ENCODE assay signal across 12 mouse cellular contexts in the genomic region with DNA sequence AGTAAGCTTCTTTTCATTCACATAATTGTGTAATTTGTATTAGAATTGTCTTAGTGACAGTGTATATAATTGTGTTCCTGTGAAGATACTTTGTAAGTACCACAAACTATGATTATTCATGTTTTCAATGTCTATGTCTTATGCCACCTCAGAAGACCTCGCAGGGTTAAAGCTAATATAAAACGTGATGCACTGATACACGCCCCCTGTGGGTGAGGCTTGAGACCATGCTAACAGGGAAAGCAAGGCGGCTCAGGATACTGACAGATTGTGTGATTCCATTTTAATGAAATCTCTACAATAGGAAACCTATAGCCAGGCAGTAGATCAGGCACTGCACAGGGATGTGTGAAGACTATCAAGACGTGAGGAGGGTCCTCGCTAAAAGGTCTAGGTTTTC. TPM values are rescaled to one million over a fixed set of nuclear protein-coding genes. Genes with fewer than 3 reads are reported as not detected.
DNase-seq lines count a peak whose midpoint lies in the region; ATAC-seq lines count a peak whose summit lies in the region.
"Had no signal": no experiment of that assay in that cellular context is flagged by ENCODE, and none has a peak within 500 bp of the region (broad histone marks: within the 10 kb centered on the region; RNA-seq: fewer than 3 reads in every experiment).

No protein-coding gene starts in this region.

- H3K27me3 ChIP-seq in hindbrain, embryonic 15.5 days, result no peaks in the 10 kb centered on the region
- H3K27me3 ChIP-seq in hindbrain, embryonic 12.5 days, result no peaks in the 10 kb centered on the region
- H3K27me3 ChIP-seq: liver, embryonic 15.5 days; stomach, embryonic 15.5 days had no signal

- DNase-seq in lung, postnatal 36 days, result peak; percentile 3
- DNase-seq in lung, postnatal 14 days, result no peak
- DNase-seq in cerebellum, adult 11-12 months, result peak; percentile 16
- DNase-seq in embryo, embryonic 11 days, result peak; percentile 16
- DNase-seq in kidney, postnatal 25 days, result no peak
- DNase-seq: kidney, adult 11 months; right cerebral cortex, adult 18-20 months had no signal

- no peak overlapping the region for H3K4me3 ChIP-seq in hindbrain, embryonic 15.5 days
- no peak overlapping the region for H3K4me3 ChIP-seq in hindbrain, embryonic 12.5 days
- H3K4me3 ChIP-seq: liver, embryonic 15.5 days; myocyte; stomach, embryonic 15.5 days had no signal

- H3K9me3 ChIP-seq in hindbrain, embryonic 15.5 days, result no peaks in the 10 kb centered on the region
- H3K9me3 ChIP-seq in hindbrain, embryonic 12.5 days (replicated peaks), result no peaks in the 10 kb centered on the region
- H3K9me3 ChIP-seq: liver, embryonic 15.5 days; stomach, embryonic 15.5 days had no signal

- no peaks in the 10 kb centered on the region for H3K4me1 ChIP-seq in hindbrain, embryonic 15.5 days (replicated peaks)
- H3K4me1 ChIP-seq in hindbrain, embryonic 12.5 days, result 0 out of 2 replicates have a peak, but pooled peaks cover 3% of the 10 kb centered on the region
- H3K4me1 ChIP-seq: liver, embryonic 15.5 days; stomach, embryonic 15.5 days had no signal

- 58% methylated on average over 6 of the region's 6 CpGs for WGBS in hindbrain, embryonic 15.5 days
- 54% methylated on average over 6 of the region's 6 CpGs for WGBS in hindbrain, embryonic 12.5 days

- H3K27ac ChIP-seq in hindbrain, embryonic 15.5 days (replicated peaks), result no peak overlapping the region
- no peak overlapping the region for H3K27ac ChIP-seq in hindbrain, embryonic 12.5 days
- H3K27ac ChIP-seq: liver, embryonic 15.5 days; stomach, embryonic 15.5 days had no signal

- no peak overlapping the region for H3K4me2 ChIP-seq in hindbrain, embryonic 15.5 days
- H3K4me2 ChIP-seq in hindbrain, embryonic 12.5 days (replicated peaks), result no peak overlapping the region
- H3K4me2 ChIP-seq: liver, embryonic 15.5 days; stomach, embryonic 15.5 days had no signal

- H3K36me3 ChIP-seq in hindbrain, embryonic 15.5 days, result no peaks in the 10 kb centered on the region
- no peaks in the 10 kb centered on the region for H3K36me3 ChIP-seq in hindbrain, embryonic 12.5 days
- H3K36me3 ChIP-seq: liver, embryonic 15.5 days; stomach, embryonic 15.5 days had no signal

- H3K9ac ChIP-seq in hindbrain, embryonic 15.5 days, result no peak overlapping the region
- H3K9ac ChIP-seq in hindbrain, embryonic 12.5 days, result no peak overlapping the region
- H3K9ac ChIP-seq: liver, embryonic 15.5 days; stomach, embryonic 15.5 days had no signal

- ATAC-seq in hindbrain, embryonic 15.5 days (ENCODE audit: low FRiP score, low read depth), result 0 out of 2 replicates have a peak, but pooled peaks have one; percentile 23
- no peak for ATAC-seq in hindbrain, embryonic 12.5 days (ENCODE audit: low FRiP score)

RNA-seq across cellular contexts. Expression of a gene that starts 28.9 kb away (rescaled TPM):
- polyA plus RNA-seq in hindbrain, embryonic 15.5 days (2015; fragmentation: Nextera tagmentation; extraction: Ambion mirVana), result 92.7 and 104 TPM in 2 replicates
- 74.6 and 77.8 TPM in 2 replicates for polyA plus RNA-seq in hindbrain, embryonic 12.5 days (2016; fragmentation: Nextera tagmentation; extraction: Ambion mirVana)

Comparison
In these comparisons a context has a peak if more than half of its experiments do, and no peak if none do; other contexts are left out.
1. DNase-seq: peak in lung, postnatal 36 days (single experiment), cerebellum, adult 11-12 months (single experiment) and embryo, embryonic 11 days (single experiment); none in lung, postnatal 14 days (single experiment) and kidney, postnatal 25 days (0 of 2).